Mouse (Mus musculus): ENCODE data around the gene Fubp1. TPM values are rescaled to one million over a fixed set of nuclear protein-coding genes. Genes with fewer than 3 reads are reported as not detected.

The Fubp1 gene
- polyA plus RNA-seq, 1 experiment = 18.4 TPM

- WGBS = 83% methylated on average over 6 of the region's 6 CpGs
- TF ChIP-seq CTCF (IDR thresholded peaks at IDR 0.05; ENCODE audit: extremely low read depth, insufficient read length, insufficient replicate concordance, low read depth, low read length) (no peak), POLR2A (IDR thresholded peaks at IDR 0.05; ENCODE audit: low read depth, low read length) (no peak)
- Histone ChIP-seq H3K4me3 (ENCODE audit: low read depth, low read length) (no peak overlapping the region), H3K27me3 (ENCODE audit: control insufficient read depth, insufficient read depth, low read length) (no peaks in the 10 kb centered on the region), H3K4me1 (ENCODE audit: control insufficient read depth, insufficient read depth, insufficient read length, low read length) (no peaks in the 10 kb centered on the region), H3K27ac (ENCODE audit: insufficient read depth, low read depth, low read length) (no peak overlapping the region), H3K36me3 (ENCODE audit: control insufficient read depth, insufficient read depth, low read length) (no peaks in the 10 kb centered on the region)
Observed at GRCm38 (mm10) chr3:152271876-152272275, 61.7 kb downstream of the Fubp1 start.

- Histone ChIP-seq H3K4me1 (ENCODE audit: control insufficient read depth, insufficient read depth, insufficient read length, low read length) (no peaks in the 10 kb centered on the region), H3K27ac (ENCODE audit: insufficient read depth, low read depth, low read length) (no peak overlapping the region), H3K4me3 (ENCODE audit: low read depth, low read length) (no peak overlapping the region), H3K27me3 (ENCODE audit: control insufficient read depth, insufficient read depth, low read length) (no peaks in the 10 kb centered on the region), H3K36me3 (ENCODE audit: control insufficient read depth, insufficient read depth, low read length) (no peaks in the 10 kb centered on the region)
- 94% methylated on average over 20 of the region's 20 CpGs for WGBS
- no peak for TF ChIP-seq POLR2A (IDR thresholded peaks at IDR 0.05; ENCODE audit: low read depth, low read length)
- no peak for TF ChIP-seq CTCF (IDR thresholded peaks at IDR 0.05; ENCODE audit: extremely low read depth, insufficient read length, insufficient replicate concordance, low read depth, low read length)
Observed at GRCm38 (mm10) chr3:152272974-152273685, 62.9 kb downstream of the Fubp1 start.

GRCm38 (mm10) chr3:152275008-152275407 lies 64.8 kb downstream of the Fubp1 start:
- 84% methylated on average over 8 of the region's 8 CpGs for WGBS
- H3K27me3 ChIP-seq (ENCODE audit: control insufficient read depth, insufficient read depth, low read length) = no peaks in the 10 kb centered on the region
- H3K4me1 ChIP-seq (ENCODE audit: control insufficient read depth, insufficient read depth, insufficient read length, low read length) = no peaks in the 10 kb centered on the region
- H3K36me3 ChIP-seq (ENCODE audit: control insufficient read depth, insufficient read depth, low read length) = no peaks in the 10 kb centered on the region
- no peak overlapping the region for H3K4me3 ChIP-seq (ENCODE audit: low read depth, low read length)
- TF ChIP-seq CTCF (IDR thresholded peaks at IDR 0.05; ENCODE audit: extremely low read depth, insufficient read length, insufficient replicate concordance, low read depth, low read length) = no peak
- no peak for TF ChIP-seq POLR2A (IDR thresholded peaks at IDR 0.05; ENCODE audit: low read depth, low read length)
- H3K27ac ChIP-seq (ENCODE audit: insufficient read depth, low read depth, low read length) = no peak overlapping the region

DNA sequence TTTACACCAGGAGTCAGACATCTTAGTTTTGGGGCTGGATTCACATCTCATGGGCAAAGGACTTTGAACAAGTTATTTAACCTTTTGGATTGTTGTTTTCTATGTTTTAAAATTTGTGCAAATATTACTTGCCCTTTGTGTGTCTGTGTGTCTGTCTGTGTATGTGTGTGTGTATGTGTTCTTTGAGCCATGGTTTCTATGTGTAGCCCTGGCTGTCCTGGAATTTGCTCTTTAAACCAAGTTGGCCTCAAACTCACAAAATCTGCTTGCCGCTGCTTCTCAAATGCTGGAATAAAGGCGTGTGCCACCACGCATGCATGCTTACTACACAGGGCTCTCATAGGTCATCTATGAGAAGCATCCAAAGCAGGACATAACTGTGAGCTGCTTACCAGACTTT lies 66.7 kb downstream of the Fubp1 start:
- H3K4me1 ChIP-seq (ENCODE audit: control insufficient read depth, insufficient read depth, insufficient read length, low read length) = no peaks in the 10 kb centered on the region
- 96% methylated on average over 3 of the region's 3 CpGs for WGBS

GRCm38 (mm10) chr3:152277912-152278311 lies 67.7 kb downstream of the Fubp1 start:
- Histone ChIP-seq H3K4me3 (ENCODE audit: low read depth, low read length) (no peak overlapping the region), H3K36me3 (ENCODE audit: control insufficient read depth, insufficient read depth, low read length) (peaks cover 3% of the 10 kb centered on the region; the same call in 1 of the 2 replicates), H3K27me3 (ENCODE audit: control insufficient read depth, insufficient read depth, low read length) (no peaks in the 10 kb centered on the region), H3K27ac (ENCODE audit: insufficient read depth, low read depth, low read length) (no peak overlapping the region), H3K4me1 (ENCODE audit: control insufficient read depth, insufficient read depth, insufficient read length, low read length) (no peaks in the 10 kb centered on the region)
- no peak for TF ChIP-seq POLR2A (IDR thresholded peaks at IDR 0.05; ENCODE audit: low read depth, low read length)
- TF ChIP-seq CTCF (IDR thresholded peaks at IDR 0.05; ENCODE audit: extremely low read depth, insufficient read length, insufficient replicate concordance, low read depth, low read length) = no peak
- WGBS = 88% methylated on average over 2 of the region's 2 CpGs

More for the DNA sequence above, 66.7 kb downstream of the Fubp1 start:
- no peak for TF ChIP-seq POLR2A (IDR thresholded peaks at IDR 0.05; ENCODE audit: low read depth, low read length)
- TF ChIP-seq CTCF (IDR thresholded peaks at IDR 0.05; ENCODE audit: extremely low read depth, insufficient read length, insufficient replicate concordance, low read depth, low read length) = no peak
- Histone ChIP-seq H3K4me3 (ENCODE audit: low read depth, low read length) (no peak overlapping the region), H3K27me3 (ENCODE audit: control insufficient read depth, insufficient read depth, low read length) (no peaks in the 10 kb centered on the region), H3K27ac (ENCODE audit: insufficient read depth, low read depth, low read length) (no peak overlapping the region), H3K36me3 (ENCODE audit: control insufficient read depth, insufficient read depth, low read length) (0 out of 2 replicates have a peak, but pooled peaks cover 1% of the 10 kb centered on the region)

- Histone ChIP-seq H3K4me3 (ENCODE audit: low read depth, low read length) (no peak overlapping the region), H3K36me3 (ENCODE audit: control insufficient read depth, insufficient read depth, low read length) (peaks cover 5% of the 10 kb centered on the region), H3K27ac (ENCODE audit: insufficient read depth, low read depth, low read length) (no peak overlapping the region), H3K27me3 (ENCODE audit: control insufficient read depth, insufficient read depth, low read length) (no peaks in the 10 kb centered on the region), H3K4me1 (ENCODE audit: control insufficient read depth, insufficient read depth, insufficient read length, low read length) (no peaks in the 10 kb centered on the region)
- no peak for TF ChIP-seq CTCF (IDR thresholded peaks at IDR 0.05; ENCODE audit: extremely low read depth, insufficient read length, insufficient replicate concordance, low read depth, low read length)
- no peak for TF ChIP-seq POLR2A (IDR thresholded peaks at IDR 0.05; ENCODE audit: low read depth, low read length)
- 74% methylated on average over 2 of the region's 2 CpGs for WGBS
Observed at GRCm38 (mm10) chr3:152278431-152278830, 68.2 kb downstream of the Fubp1 start.

DNA sequence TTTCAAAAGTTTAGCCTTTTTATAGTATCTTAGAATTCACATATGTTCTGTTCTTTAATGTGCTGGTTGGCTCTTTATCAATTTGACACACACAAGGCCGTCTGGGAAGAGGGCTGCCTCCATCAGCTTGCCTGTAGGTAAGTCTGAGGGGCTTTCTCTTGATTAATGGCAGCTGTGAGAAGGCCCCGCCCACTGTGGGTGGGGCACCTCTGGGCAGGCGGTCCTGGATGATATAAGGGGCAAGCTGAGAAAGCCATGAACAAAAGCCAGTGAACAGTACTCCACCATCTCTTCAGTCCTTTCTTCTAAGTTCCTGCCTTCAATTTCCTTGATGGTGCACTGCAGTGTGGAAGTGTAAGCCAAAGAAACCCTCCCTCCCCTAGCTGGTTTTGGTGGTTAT lies 71.9 kb downstream of the Fubp1 start:
- Histone ChIP-seq H3K27ac (ENCODE audit: insufficient read depth, low read depth, low read length) (no peak overlapping the region), H3K36me3 (ENCODE audit: control insufficient read depth, insufficient read depth, low read length) (peaks cover 9% of the 10 kb centered on the region), H3K27me3 (ENCODE audit: control insufficient read depth, insufficient read depth, low read length) (no peaks in the 10 kb centered on the region), H3K4me3 (ENCODE audit: low read depth, low read length) (no peak overlapping the region), H3K4me1 (ENCODE audit: control insufficient read depth, insufficient read depth, insufficient read length, low read length) (no peaks in the 10 kb centered on the region)
- no peak for TF ChIP-seq CTCF (IDR thresholded peaks at IDR 0.05; ENCODE audit: extremely low read depth, insufficient read length, insufficient replicate concordance, low read depth, low read length)
- TF ChIP-seq POLR2A (IDR thresholded peaks at IDR 0.05; ENCODE audit: low read depth, low read length) = no peak
- WGBS = 61% methylated on average over 3 of the region's 3 CpGs
